Mouse (Mus musculus): ENCODE data around the gene Ccdc144b.

DNA sequence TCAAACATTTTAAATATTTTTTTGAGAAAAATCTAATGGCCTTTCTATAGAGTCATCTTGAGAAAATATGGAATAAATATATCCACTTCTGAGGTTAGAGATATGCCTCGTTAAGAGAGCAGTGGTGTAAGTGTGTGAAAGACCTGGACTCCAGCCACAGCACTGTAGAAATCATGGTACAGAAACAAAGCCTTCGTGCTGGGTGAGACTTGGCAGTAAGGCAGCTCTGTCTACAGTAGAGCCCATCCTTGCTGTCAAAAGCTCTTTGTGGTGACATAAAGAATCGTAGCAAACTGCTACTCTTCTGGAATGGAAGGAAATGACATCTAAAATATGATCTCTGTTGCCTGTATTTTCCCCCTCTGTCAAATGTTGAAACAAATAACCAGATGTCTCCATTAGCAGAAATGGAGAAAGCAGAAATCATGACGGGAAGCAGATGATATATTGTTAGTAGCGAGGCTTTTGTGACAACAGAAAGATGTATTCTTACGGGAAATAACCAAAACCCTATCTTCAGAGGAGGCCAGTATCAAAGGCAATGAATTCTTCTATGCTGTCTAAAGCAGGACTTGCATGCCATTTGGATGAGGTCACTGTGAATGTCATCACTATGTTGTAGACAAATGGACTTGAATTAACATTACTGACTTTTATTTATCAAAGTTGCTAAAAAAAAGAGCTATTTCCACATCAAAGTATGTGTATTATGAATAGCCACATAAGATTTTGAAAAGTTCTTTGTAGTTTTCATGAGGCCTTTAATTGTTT is 21.4 kb downstream of the Ccdc144b start:
- TF ChIP-seq CTCF (IDR thresholded peaks at IDR 0.05; ENCODE audit: borderline replicate concordance, insufficient read depth, low read length) (no peak), POLR2A (IDR thresholded peaks at IDR 0.05; ENCODE audit: low read depth, low read length) (no peak)
